Mouse (Mus musculus) cerebellum, adult 2 months (tissue): ENCODE data around the gene Defb28.

Experiments
- CTCF ChIP-seq: fragments of 200-500 bp; IDR thresholded peaks from 2 replicates; pipeline ENCODE4 v1.5.1; 2011; ENCODE audit warnings: low read depth, mild to moderate bottlenecking, control low read depth, low read length, moderate library complexity, borderline replicate concordance; ENCODE audit not compliant: insufficient read depth
- POLR2A ChIP-seq: fragments of 200-500 bp; IDR thresholded peaks from 2 replicates; pipeline ENCODE4 v1.6.1; 2011; ENCODE audit warnings: low read length, control low read depth, borderline replicate concordance; ENCODE audit not compliant: insufficient read depth

DNA sequence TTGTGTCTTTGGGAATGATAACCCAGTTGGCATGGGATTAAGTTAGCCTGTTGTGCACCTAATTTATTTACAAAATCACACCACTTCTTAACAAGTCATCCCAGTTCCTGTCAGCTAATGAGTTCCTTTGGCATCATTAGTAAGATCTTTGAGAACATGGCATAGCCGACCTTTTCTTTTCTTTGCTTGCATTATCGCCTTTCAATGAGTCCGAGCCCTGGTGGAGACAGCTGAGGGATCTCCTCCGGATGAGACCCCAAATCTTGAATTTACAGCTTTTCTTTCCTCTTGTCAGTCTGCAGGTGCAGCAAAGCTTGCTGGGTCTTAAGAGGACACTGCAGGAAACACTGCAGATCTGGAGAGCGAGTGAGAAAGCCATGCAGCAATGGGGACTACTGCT lies 51.0 kb downstream of the Defb28 start, which contains the start of gene Gm17416:
- TF ChIP-seq POLR2A (no peak), CTCF (no peak)
